Mouse (Mus musculus) heart, postnatal 10 days (tissue): ENCODE measurements at regions not wholly inside any gene's neighbourhood (a gene's known extent, or its start where the extent isn't known, plus 50 kb on each side); places are given as distances from the start of the nearest gene placed in this dataset.
"Not testable (repeated sequence)": the region's sequence is repeated elsewhere in the genome, so short reads cannot be mapped to it uniquely, and the experiment has no call there.

Experiments used
- DNase-seq, 2 experiments: peaks; one replicate each; pipeline ENCODE4 v3.0.0; 2021
- intact Hi-C: fragments of 180-260 bp; cut with DNase I; formaldehyde crosslinking; loops from one replicate; pipeline ENCODE4 v1.15.1; 2025

GRCm38 (mm10) chr10:96400793-96401192 is 216.0 kb upstream of the Btg1 start:
- intact Hi-C loops = no loop called here
- DNase-seq = no peak

GRCm38 (mm10) chr10:96406306-96406705 is 210.5 kb upstream of the Btg1 start:
- intact Hi-C loops = no loop called here
- no peak for DNase-seq

- intact Hi-C loops = no loop called here
Observed at GRCm38 (mm10) chr10:96407846-96408245, 209.0 kb upstream of the Btg1 start.

GRCm38 (mm10) chr10:96408250-96408649 is 208.6 kb upstream of the Btg1 start:
- intact Hi-C loops = no loop called here
- no peak for DNase-seq

More at GRCm38 (mm10) chr10:96407846-96408245, 209.0 kb upstream of the Btg1 start:
- no peak for DNase-seq

GRCm38 (mm10) chr10:96410028-96410427 is 206.8 kb upstream of the Btg1 start:
- no peak for DNase-seq
- intact Hi-C loops = no loop called here

GRCm38 (mm10) chr10:96414807-96415206 is 202.0 kb upstream of the Btg1 start:
- no peak for DNase-seq
- intact Hi-C loops = no loop called here

DNA sequence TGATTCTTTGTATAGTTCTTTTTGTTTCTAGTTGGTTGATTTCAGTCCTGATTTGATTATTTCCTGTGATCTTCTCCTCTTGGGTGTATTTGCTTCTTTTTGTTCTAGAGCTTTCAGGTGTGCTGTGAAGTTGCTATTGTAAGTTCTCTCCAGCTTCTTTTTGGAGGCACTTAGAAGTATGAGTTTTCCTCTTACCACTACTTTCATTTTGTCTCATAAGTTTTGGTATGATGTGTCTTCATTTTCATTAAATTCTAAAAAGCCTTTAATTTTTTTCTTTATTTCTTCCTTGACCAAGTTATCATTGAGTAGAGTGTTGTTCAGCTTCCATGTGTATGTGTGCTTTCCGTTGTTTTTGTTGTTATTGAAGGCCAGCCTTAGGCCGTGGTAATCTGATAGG is 195.3 kb upstream of the Btg1 start:
- intact Hi-C loops, DNase-seq: not testable (repeated sequence)

GRCm38 (mm10) chr10:96427407-96427806 is 189.4 kb upstream of the Btg1 start:
- intact Hi-C loops = no loop called here
- DNase-seq = no peak

GRCm38 (mm10) chr10:96430142-96430541 is 186.7 kb upstream of the Btg1 start:
- DNase-seq = no peak
- intact Hi-C loops = no loop called here

GRCm38 (mm10) chr10:96435109-96435508 is 181.7 kb upstream of the Btg1 start:
- intact Hi-C loops = no loop called here
- peak; percentile 5 to 11 for DNase-seq

DNA sequence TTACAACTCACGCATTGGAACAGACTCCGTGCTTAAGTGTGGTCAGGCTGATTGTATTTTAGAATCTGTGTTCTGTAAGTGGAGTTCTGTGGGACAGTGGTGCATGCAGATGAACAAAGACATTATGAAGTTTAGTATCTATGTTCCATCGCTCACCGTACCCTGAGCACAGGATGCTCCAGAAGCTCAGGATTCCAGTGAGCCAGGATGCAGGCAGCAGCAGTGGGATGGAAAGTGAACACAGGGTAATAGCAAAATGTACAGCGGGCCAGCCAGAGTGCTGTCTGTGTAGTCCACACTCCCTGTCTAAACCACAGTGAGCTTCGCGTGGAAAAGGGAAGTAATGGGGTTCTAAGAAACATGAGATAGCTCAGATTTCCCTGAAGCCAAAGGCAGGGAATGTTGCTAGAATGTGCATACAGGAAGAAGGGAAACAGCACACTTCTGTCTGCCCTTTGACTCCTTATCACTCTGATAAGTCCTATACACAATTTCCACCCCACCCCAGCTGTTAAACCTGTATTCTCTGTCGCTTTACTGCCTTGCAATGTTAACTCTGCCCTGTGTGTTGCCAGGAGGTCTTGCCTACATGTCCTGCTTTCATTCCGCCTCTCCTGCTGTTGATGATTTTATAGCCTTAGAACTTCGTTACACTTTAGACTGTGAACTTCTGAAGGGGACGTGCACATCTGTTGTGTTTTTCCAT is 178.3 kb upstream of the Btg1 start:
- no peak for DNase-seq
- intact Hi-C loops = no loop called here

DNA sequence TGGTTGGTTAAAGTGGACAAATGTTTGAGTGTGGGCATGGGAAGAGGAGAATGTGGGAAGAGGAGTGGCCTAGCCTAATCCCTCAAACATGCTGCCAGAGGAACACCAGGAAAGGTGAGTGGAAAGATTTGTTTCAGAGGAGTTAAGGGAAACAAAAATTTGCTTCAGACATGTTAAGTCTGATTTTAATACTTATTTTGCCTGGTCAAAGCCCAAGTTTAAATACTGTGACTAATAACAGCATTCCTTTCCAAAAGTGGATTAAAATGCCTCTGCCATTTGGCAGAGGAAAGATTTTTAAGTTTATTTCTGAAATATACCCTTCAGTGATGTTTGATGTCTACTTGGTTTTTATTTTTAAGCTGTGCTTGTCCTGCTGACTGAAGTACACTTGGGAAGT is 174.6 kb upstream of the Btg1 start:
- no peak for DNase-seq
- intact Hi-C loops = no loop called here

DNA sequence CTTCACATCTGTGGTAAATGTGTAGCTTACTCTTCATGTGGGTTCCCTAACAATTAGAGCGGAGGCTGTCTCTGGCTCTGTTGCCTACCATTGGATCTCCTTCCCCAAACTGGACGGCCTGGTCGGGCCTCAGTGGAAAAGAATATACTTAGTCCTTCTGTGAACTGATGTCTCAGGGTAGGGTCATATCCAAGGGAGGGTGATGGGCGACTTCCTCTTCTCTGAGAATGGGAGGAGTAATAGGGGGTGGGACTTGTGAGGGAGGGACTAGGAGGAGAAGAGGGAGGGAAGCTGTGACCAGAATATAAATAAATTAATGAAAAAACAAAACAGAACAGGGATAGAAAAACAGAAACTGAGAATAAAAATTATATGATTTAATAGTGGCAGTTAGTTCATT is 166.5 kb upstream of the Btg1 start:
- intact Hi-C loops = no loop called here

DNA sequence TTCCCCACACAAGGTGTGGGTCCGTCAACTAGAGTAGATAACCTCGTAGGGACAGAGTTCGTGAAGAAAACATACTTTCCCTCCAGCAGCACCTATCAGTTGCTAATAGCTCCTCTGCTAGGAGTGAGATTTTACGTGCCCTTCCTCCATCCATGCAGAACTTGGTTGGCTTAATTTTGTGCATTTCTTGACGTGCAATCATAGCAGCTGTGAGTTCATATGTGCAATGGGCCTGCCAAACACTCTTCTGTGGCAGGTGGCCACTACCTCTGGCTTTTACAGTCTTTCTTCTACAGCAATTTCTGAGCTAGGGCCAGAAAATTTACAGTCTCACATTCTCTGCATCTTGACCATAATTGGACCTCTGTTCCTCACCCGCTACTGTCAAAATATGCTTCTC is 161.9 kb upstream of the Btg1 start:
- DNase-seq = no peak
- intact Hi-C loops = no loop called here

More for the DNA sequence above, 166.5 kb upstream of the Btg1 start:
- no peak for DNase-seq

DNA sequence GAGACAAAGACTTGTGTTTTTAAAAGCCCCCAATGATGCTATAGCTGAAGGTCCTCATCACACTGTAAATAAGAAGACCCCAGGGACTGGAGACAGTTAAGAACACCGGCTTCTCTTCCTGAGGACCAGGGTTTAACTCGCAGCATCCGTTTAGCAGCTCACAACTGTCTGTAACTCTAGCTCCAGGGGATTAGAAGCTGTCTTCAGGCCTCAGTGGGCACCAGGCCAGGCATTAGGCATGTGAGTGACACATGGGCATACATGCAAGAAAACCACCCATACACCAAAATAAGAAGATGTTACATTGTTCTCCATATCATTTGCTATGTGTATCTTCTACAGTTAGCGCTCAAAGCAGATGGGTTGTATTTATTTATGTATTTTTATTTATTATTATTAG is 158.3 kb upstream of the Btg1 start:
- intact Hi-C loops = no loop called here
- DNase-seq = no peak

GRCm38 (mm10) chr10:96459186-96459585 is 157.6 kb upstream of the Btg1 start:
- no peak for DNase-seq
- intact Hi-C loops = no loop called here

DNA sequence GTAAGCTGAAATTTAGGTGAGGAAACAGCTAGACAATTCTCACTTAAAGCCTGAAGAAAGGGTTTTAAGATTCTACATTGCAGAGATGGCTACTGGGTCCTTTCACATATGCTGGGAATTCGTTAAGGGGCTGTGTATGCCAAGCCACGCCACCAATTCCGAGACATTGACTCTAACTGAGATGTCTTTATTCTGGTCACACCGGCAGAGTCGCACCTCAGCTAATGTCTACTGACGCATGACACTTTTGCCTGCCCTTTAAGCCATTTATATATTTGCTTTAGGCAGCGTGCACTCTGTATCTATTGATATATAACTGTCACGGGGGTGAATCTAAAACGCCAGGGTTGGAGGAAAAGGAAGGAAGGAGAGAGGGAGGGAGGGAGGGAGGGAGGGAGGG is 156.7 kb upstream of the Btg1 start:
- intact Hi-C loops = no loop called here
- no peak for DNase-seq

DNA sequence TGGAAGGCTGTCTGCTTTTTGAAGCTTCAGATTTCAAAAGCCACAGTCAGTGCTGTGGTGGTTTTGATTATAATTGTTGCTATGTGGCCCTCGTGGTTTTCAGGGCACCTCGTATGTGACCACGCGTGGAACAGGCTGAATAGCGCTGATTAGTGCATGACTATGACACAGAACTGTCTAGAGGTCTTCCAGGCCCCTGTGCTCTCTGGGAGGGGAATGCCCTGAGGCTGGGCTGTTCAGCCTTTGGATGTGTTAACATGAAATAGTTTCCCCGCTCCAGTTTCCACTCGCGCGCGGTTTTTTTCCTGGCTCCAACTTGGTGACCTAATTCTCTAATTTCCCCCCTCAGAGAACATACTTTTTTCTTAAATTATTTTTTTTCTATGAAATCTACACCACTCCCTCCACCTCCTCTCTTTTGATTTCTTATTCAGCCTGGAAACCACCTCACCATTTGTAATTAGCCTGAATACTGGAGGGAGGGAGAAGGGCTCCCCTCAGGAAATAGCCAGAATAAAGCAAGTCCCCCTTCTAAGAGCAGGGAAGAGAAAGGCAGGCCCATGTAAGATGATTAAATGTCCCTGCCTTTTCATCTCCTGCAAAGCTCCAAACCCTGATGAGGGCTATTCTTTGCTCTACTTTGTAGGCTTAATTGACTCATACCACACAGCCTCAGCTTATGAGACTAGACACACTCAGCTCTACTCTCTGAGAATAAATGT is 156.0 kb upstream of the Btg1 start:
- no peak for DNase-seq

DNA sequence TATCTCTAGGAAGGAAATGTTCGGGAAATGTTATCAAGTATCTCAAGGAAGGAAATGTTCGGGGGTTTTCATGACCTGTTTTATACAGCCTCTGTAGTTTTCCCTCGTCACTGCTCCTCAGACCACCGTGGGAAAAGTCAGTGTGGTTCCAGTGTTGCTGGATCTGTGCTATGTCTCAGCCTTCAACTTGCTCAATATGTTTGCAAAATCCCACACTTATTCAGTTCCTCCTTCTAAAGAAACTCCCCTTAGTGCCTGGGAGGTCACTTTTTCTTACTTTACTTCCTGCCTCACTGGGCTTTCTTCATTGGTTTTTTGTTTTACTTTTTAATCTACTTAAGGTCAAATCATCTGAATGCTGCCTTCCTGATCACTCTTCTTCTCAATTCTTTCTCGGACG is 150.8 kb upstream of the Btg1 start:
- DNase-seq = no peak
- intact Hi-C loops = no loop called here

More for the DNA sequence above, 156.0 kb upstream of the Btg1 start:
- intact Hi-C loops = no loop called here

GRCm38 (mm10) chr10:96466845-96467244 is 150.0 kb upstream of the Btg1 start:
- intact Hi-C loops = no loop called here
- DNase-seq = no peak

- intact Hi-C loops = no loop called here
Observed at GRCm38 (mm10) chr10:96467661-96468060, 149.1 kb upstream of the Btg1 start.

GRCm38 (mm10) chr10:96471523-96471922 is 145.3 kb upstream of the Btg1 start:
- intact Hi-C loops = no loop called here

More at GRCm38 (mm10) chr10:96467661-96468060, 149.1 kb upstream of the Btg1 start:
- no peak for DNase-seq

More at GRCm38 (mm10) chr10:96471523-96471922, 145.3 kb upstream of the Btg1 start:
- no peak for DNase-seq
